Mouse (Mus musculus) brain, adult 2 months (tissue): Measurements from ENCODE around the gene Mrpl52.
A peak's percentile ranks its signal among the peaks of the same experiment; 100 is the strongest.

Experiments
- DNase-seq: peaks from one replicate; pipeline ENCODE4 v3.0.0; 2011; ENCODE audit warnings: low read depth, low spot score

Mrpl52 gene

DNA sequence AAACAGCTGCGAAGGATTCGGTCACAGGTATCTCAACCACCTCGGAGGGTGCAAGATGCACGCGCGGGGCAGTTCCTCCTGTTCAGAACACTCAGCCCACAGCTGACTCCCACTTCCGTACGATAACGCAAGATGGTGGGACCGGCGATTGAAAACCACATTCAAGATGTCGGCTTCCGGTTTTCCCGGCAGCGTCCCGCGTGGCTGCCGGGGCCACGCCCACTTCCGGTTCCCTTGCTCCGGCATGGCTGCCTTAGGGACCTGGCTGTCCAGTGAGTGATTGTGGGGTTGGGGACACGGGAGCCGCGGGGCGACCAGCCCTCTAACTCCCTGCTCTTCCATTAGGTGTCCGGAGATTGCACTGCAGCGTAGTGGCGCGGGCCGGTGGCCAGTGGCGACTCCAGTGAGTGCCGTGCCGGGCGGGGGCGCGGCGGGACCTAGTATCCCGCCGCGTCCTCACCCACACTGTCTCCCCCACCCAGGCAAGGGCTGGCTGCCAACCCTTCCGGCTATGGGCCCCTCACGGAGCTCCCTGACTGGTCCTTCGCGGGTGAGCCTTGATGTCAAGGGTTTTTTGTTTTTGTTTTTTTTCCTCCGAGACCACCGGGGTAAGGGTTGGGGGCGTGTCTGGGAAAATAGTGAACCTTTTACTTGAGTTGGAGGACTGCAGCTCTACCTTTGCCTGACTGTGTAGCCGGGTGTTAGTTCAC lies at the start of gene Mrpl52:
Gene Mrpl52, plus strand, starts transcription at position 221 of the 710 bp plus-strand sequence.
- peak; percentile 96 for DNase-seq

DNA sequence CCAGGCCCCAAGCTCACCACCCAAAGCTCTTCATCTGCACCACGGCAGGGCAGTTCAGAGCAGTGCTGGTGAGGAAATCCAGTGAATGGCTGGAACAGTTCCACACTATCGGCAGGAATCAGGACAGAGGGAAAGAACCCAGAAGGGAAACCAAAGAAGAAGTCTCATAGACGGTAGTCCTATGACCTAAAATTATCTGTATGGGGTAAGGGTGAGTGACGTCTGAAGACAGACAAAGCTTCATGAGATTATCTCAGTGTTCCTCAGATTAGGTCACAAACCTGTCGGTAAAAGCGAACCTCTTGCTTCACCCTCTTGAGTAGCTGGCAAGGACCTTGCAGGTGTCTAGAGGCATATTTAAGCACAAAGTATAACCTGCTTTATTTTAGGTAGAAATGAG lies 49.5 kb upstream of the Mrpl52 start:
- no peak for DNase-seq

- DNase-seq = no peak
Observed at GRCm38 (mm10) chr14:54379571-54379970, 47.1 kb upstream of the Mrpl52 start.

DNA sequence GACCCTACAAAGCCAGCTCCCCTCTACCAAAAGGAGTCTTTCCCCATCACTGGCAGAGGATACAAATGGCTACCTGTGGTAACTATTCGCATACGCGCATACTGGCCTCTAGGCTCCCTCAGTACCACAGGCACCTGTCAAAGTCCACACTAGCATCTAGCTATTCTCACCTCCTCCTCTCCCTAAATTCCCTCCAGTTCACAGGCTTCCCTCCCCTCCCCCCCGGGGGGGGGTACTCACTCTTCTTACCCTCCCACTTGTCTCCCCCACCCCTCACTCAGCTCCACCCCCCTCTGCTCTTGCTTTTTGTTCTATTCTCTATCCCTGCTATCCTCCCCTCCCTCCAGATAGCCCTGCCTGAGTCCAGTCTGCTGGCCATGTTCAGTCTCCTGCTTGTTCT lies 46.1 kb upstream of the Mrpl52 start:
- DNase-seq = no peak

- DNase-seq = no peak
Observed at GRCm38 (mm10) chr14:54381816-54382215, 44.9 kb upstream of the Mrpl52 start.

DNA sequence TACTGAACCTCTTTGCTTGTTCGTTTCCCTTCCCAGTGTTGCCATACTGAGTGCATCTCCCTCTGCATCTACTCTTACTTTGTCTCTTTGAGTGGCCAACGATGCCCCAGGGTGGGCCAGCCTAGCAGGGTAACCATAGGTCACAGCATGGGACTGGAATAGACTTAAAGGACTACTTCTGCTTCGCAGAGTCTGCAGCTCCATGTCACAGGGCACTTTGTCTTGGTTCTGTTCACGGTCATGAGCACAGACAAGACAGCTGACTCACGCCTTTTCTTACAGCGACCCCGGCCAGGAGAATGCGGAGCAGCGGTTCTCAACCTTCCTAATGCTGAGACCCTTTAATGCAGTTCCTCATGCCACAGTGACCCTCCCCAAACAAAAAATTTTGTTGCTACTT lies 44.1 kb upstream of the Mrpl52 start:
- DNase-seq = no peak

DNA sequence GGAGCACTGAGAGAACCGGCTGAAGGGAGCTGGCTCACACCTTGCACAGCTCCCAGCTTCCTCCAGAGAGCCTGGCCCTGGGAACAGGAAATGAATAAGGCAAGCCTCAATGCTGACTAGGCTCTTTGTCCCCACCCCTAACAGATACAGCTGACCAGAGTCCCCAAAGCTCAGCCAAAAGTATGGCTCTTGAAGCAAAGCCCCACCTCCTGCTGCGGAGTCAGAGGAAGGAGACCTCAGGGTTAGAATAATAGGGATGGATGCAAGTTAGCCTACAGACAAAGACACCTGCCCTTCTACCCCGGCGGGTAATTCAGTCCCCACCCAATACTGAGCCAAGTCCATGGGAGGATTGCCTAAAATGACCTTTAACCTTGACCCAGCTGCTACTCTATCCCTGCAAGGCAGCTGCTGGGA lies 43.3 kb upstream of the Mrpl52 start:
- peak; percentile 35 for DNase-seq

GRCm38 (mm10) chr14:54384396-54384795 lies 42.3 kb upstream of the Mrpl52 start:
- DNase-seq = no peak

GRCm38 (mm10) chr14:54385968-54386618 lies 40.6 kb upstream of the Mrpl52 start:
- DNase-seq = no peak

- no peak for DNase-seq
Observed at GRCm38 (mm10) chr14:54387546-54387945, 39.2 kb upstream of the Mrpl52 start.

- DNase-seq = no peak
Observed at GRCm38 (mm10) chr14:54390843-54391242, 35.9 kb upstream of the Mrpl52 start.

DNA sequence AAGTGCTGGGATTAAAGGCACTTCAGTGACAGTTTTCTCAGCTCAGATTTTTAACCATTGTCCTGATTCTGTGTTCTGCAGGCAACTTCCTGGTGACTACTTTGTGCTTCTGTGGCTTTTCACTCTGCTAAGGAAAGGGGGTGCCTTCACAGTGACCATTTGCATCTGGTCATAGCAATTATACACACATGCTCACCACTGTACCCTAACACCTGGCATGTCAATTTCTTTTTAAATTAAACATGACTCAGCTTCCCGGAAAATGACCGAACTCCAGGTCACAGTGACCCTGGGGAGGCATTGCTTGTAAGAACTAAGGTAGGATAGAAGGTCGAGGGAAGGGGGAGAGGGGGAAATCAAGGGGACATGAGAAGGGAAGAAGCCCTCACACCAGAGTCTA lies 32.9 kb upstream of the Mrpl52 start:
- DNase-seq = no peak

- DNase-seq = no peak
Observed at GRCm38 (mm10) chr14:54394309-54394708, 32.4 kb upstream of the Mrpl52 start.

GRCm38 (mm10) chr14:54396685-54397084 lies 30.0 kb upstream of the Mrpl52 start:
- DNase-seq = no peak

GRCm38 (mm10) chr14:54397872-54398527 lies 28.7 kb upstream of the Mrpl52 start:
- DNase-seq = no peak

DNA sequence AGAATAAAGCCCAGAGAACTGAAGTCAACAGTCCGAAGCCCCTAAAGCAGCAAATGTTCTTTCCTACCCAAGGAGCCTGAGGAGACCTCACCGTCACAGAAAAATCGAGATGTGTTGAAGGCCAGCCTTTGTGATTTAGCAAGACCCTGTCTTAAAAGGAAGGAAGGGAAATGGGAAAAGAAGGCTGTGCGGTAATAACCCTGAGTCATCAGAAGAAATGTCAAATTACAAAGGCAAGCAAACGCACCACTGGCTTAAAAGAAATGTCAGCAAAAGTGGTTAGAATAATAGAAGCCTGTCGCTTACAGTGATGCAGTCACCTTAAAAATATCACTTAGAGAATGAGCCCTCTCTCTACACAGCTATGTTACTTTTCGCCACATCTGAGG lies 28.2 kb upstream of the Mrpl52 start:
- DNase-seq = no peak

- no peak for DNase-seq
Observed at GRCm38 (mm10) chr14:54398921-54399382, 27.8 kb upstream of the Mrpl52 start.

GRCm38 (mm10) chr14:54401723-54402122 lies 25.0 kb upstream of the Mrpl52 start:
- DNase-seq = no peak

- no peak for DNase-seq
Observed at GRCm38 (mm10) chr14:54408336-54409056, 18.2 kb upstream of the Mrpl52 start.

DNA sequence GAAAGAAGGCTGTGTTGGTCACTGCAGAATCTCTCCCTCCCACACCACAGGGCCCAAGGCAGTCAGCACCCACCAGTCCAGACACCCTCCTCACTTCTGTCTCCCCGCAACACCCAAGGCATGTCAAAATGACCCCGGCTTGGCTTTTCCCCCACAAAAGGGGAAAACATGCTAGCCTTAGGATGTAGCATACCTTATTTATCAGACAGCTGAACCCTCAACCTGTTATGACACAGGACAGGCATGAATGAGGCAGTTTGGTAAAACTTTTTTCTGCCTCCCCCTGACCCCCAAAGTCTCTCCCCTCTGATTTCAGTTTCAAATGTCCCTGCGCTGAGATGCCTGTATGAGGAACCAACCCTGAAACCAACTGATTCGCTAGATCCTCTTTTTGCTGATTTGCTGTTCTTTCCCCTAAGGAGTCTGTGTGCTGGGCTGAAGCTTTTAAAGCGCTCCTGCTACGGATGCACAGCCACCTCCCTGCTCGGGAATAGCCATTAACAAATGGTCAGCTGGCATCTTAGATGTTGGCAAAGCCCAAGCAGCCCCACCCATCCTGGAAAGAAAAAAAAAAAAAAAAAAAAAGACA lies 17.6 kb upstream of the Mrpl52 start:
- DNase-seq = no peak

DNA sequence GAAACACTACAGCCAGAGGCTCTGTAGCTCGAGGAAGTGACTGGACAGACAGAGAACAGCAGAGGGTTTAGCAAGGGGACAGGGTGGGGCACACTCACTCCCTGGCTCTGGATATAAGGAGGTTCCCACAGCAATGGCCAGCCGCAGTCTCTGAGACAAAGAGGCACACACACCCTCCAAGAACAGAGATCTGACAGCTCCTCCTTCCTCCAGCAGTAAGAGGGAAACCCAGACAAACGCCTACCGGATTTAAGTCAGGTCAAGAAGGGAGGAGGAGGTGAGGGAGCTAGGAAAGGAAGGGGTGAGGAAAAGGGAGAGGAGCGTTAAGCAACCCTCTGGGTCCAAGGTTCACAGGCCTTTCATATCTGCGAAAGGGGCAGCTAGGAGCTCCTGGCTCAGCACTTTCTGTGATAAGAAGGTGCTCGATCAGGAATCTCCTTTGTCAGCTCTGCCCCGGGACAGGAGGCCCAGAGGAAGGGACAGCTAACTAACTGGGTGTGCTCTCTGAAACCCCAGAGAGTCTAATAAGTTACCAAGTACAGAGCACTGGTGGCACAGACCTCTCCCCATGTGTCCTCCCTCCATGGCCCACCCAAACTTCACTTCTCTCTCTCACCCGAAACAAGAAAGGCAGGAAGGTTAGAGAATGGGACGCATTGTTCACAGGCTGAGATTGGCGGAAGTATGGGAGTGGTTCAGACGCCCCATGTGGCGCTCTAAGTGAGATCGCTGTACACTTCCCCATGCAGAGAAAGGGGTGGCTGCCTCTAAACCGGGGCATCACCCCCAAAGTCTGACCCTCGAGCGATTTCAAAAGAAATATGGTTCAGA lies 16.5 kb upstream of the Mrpl52 start:
- no peak for DNase-seq
